Mouse (Mus musculus) left cerebral cortex, adult 11 months (tissue): Measurements from ENCODE around the gene Dok4.
"Not testable (repeated sequence)": the region's sequence is repeated elsewhere in the genome, so short reads cannot be mapped to it uniquely, and the experiment has no call there.

ENCODE experiments used
- DNase-seq: peaks from one replicate; pipeline ENCODE4 v3.0.0; 2022; ENCODE audit warnings: low spot score

The Dok4 gene

DNA sequence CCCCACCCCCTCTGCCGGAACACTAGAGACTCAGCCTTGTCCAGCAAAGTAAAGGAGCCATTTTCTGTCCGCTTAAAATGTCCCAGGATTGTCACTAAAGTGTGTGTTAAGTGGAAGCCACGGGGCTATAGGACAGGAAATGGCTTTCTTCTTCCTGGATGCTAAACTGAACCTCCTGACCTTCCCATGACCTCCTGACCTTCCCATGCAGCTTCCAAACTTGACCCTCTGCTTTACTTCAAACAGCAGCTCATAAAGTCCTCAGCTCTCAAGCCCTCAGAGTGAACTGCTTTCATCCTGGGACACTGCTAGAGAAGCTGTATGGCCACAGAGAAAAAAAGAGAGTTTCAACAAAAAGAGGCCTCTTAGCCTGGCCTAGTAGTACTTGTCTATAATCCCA, 690 bp upstream of the Dok4 start:
- no peak for DNase-seq

- no peak for DNase-seq
Observed at GRCm38 (mm10) chr8:94875871-94876150, 319 bp downstream of the Dok4 start.

GRCm38 (mm10) chr8:94875096-94875870, 847 bp downstream of the Dok4 start:
- DNase-seq: no peak

DNA sequence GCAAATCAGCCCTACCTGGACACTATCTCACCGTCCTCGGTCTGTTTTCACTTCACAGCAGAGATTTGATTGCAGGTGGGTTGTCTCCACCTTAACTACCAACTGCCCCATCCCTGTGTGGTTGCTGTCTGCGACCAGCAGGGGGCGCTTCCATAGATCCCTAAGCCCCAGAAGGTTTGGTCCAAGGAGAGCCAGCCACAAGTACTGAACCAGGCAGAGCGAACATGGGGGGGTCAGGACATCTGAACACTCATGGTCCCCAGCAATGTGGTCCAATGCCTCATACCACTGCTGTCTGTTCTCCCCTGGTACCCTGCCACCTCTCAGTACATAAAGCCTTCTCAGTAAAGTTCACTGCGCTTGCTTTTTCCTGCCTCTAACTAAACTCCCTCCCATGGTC, 1.8 kb downstream of the Dok4 start:
- DNase-seq: no peak

GRCm38 (mm10) chr8:94872576-94872975, 3.6 kb downstream of the Dok4 start:
- DNase-seq: no peak

DNA sequence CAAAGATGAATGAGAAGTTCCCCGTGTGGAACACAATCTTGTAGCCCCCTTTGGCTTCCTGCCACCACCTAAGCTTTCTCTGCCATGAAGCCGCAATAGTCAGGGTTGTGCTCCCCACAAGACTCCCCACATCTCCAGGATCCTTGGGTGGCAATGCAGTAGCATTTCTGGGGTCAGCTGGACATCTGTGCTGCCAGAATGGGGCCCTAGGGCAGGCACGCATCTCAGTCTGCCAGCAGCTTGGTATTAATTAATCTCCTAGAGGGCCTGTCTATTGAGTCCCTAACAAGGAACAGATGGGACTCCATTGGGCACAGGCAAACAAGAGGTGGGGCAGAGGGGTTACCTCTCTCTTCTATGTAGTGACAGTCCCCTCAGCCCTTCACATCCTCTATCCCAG, 4.0 kb downstream of the Dok4 start:
- DNase-seq: no peak

DNA sequence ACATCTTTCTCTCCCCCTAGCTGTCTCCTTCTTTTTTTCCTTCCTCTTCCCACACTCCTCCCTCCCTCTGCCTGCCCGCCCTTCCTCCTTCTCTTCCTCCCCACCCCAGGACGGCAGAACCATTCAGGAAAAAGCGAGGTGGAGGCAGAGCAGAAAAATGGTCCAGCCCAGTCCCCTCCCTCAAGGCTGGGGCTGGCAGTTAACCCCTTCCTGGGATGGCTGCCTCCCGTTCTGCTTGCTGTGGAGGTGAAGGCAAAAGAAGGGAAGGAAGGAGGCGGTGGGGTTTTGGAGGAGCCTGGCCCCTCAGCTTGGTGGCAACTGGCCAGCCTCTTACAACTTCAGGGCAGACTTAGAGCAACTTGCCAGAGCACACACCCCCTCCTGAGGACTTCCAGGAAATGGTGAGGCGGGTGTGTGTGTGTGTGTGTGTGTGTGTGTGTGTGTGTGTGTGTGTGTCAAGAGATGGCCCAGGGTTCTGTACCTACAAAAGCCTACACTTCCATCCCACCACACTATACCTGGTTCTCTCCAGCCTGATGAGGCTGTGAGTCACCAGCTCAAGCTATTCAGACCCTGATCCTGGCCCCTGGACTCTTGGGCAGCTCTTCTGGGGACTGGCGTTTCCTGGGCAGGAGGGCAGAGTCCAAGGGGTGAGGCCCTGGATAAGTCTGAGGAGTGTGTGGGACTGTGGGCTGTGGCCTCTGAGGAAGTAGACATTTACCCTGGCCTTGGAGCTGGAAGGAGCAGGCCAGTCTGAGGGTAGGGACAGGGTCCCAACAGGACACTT, 4.8 kb downstream of the Dok4 start:
- DNase-seq: peak; percentile 66

GRCm38 (mm10) chr8:94870474-94871107, 5.5 kb downstream of the Dok4 start:
- no peak for DNase-seq

- no peak for DNase-seq
Observed at GRCm38 (mm10) chr8:94870003-94870402, 6.1 kb downstream of the Dok4 start.

- no peak for DNase-seq
Observed at GRCm38 (mm10) chr8:94869146-94869545, 7.0 kb downstream of the Dok4 start.

DNA sequence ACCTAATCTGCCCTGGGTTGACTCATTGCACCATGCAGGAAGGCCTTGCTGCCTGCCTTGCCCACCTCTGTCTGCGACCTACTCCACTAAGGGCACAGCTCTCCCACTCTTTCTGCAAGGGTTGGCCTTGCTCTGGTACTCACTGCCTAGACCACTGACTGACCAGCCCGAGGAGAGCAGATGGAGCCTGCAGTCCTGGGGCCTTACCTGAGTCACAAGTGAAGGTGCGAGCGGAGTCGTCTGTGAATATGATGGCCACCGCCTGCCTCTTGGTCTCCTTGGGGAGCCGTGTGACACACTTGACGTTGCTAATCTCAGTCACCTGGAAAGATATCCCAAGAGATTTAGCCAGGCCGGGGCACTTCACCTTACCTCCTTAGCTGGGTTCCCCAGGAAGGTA, 9.2 kb downstream of the Dok4 start:
- DNase-seq: no peak

GRCm38 (mm10) chr8:94865292-94865691, 10.8 kb downstream of the Dok4 start:
- DNase-seq: no peak

DNA sequence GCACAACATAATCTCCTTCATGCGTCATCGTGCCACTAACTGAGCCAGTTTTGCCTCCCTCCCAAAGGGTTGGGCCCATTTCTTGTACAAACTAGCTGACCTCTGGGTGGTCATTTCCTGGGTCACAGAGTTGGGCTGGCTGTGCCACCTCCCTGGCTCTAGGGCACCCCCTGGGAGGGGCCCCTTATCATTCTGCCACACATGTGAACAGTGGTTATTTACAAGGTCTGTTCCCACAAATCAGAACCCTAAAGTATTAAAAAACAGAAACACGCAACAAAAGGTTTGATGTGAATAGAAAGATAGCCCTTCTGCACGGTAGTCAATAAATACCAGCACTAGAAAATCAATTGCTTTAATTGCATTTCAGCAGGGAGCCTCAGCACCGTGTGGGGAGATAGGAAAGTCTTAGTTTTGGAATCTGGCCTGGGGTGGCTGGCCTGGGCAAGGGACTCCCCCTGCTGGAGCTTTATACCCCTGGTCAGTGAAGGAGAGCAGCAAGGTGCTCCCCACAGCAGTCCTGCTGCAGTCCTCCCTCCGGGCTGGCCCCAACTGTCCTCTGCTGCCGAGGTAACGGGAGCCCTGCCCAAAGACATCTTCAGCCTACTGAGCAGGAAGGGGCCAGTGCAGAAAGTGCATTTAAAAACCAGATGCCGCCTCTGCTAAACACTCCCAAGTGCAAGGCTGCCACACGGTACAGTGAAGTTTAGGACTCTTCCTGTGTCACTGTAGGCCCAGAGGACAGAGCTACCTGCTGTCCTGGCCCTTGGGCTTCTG, 12.0 kb downstream of the Dok4 start:
- no peak for DNase-seq

DNA sequence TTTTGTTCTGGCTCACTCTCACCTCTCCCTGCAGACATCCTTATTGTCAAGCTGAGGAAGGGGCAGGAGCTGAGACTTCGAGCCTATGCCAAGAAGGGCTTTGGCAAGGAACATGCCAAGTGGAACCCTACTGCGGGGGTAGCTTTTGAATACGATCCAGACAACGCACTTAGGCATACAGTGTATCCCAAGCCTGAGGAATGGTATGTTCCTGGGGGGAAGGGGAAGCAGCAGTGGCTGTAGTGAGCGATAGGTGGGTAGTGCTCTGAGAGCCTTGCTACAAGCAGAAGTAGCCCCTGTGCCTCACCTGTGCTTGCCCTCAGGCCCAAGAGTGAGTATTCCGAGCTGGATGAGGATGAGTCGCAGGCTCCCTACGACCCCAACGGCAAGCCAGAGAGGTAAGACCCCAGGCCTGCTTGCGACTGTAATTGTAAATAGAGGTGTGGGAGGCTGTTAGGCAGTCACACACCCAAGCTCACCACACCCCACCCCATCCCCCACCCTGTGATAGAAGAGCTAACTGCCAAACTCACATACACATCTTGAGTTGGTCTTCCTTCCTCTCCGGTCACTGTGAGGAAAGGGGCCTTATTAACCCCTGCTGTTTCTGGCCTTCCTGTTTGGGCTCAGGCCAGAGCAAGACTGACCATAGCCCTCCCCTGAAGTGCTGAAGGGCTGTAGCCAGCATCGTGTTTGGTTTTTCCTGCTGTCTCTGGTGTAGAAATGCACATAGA, 13.5 kb downstream of the Dok4 start:
- no peak for DNase-seq

DNA sequence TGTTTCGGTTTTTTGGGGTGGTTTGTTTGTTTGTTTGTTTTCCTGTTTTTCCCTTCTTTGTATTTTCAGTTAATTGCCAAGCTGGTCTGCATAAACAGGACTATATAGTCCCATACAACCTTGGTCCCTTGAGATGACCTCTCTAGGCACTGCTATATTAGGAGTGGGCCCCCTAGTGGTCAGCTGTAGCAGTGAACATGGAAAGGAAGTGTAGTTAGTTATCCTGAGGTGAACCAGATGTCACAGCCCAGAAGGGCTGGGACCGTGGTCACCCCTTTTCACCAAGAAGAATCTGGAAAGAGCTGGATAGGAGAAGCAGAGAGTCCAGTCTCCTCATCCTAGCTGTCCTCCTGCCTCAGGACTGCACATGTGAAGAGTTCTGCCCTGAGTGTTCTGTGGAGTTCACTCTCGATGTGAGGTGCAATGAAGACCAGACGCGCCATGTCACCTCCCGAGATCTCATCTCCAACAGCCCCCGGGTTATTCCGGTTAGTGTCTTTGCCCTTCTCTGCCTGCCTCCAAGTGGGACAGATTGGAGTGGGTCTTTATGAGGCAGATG, 14.7 kb downstream of the Dok4 start:
- DNase-seq: no peak

GRCm38 (mm10) chr8:94857346-94858173, 18.6 kb downstream of the Dok4 start, which contains the start of gene Polr2c:
Polr2c (plus strand) TSS chr8:94857450.
- DNase-seq: peak; percentile 81

DNA sequence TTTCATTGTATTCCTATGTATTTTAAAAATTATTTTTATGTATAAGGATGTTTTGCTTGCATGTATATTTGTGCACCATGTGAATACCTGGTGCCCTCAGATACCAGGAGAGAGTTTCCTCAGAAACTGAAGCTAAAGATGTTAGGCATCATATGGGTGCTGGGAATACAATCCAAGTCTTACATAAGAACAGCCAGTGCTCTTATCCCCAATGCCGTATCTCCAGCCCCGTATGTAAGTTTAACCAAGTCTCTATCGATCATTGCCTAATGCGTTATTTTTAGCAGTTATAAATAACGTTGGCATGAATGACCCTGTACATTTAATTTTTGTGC, 19.2 kb downstream of the Dok4 start:
- DNase-seq: no peak

GRCm38 (mm10) chr8:94854761-94855160, 21.4 kb downstream of the Dok4 start:
- not testable (repeated sequence) for DNase-seq

DNA sequence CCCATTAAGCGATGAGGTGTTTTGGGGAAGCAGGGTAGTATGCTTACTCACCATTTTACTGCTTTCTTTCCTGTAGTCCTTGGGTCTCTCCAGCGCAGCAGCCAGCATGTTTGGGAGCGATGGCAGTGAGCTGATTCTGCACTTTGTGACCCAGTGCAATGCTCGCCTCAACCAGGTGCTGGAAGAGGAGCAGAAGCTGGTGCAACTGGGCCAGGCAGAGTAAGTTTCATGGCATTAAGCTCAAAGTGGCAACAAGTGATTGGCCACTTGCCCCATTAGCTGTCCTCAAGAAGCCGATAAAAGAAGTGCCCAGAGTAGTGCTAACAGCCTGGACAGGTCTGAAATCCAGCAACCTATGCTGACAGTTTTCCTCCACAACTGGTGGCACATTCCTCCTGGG, 26.1 kb downstream of the Dok4 start:
- no peak for DNase-seq

GRCm38 (mm10) chr8:94841183-94841582, 34.9 kb downstream of the Dok4 start:
- no peak for DNase-seq

GRCm38 (mm10) chr8:94838600-94838999, 37.5 kb downstream of the Dok4 start:
- DNase-seq: peak; percentile 41
